Comparison of ENCODE assay signal across 8 mouse cellular contexts in genomic region chr1:15993561-15994410, GRCm38 (mm10).
A peak's percentile ranks its signal among the peaks of the same experiment; 100 is the strongest.
DNase-seq lines count a peak whose midpoint lies in the region; ATAC-seq and TF ChIP-seq lines count a peak whose summit lies in the region.

No protein-coding gene starts in this region.

- H3K27me3 ChIP-seq in liver, adult 2 months (ENCODE audit: control insufficient read depth, insufficient read depth, low read length): no peaks in the 10 kb centered on the region
- H3K27me3 ChIP-seq in liver, embryonic 12.5 days (replicated peaks): no peaks in the 10 kb centered on the region
- no peaks in the 10 kb centered on the region for H3K27me3 ChIP-seq in kidney, embryonic 14.5 days (ENCODE audit: control insufficient read depth, insufficient read depth, low read length)
- no peaks in the 10 kb centered on the region for H3K27me3 ChIP-seq in neural tube, embryonic 13.5 days

- WGBS in liver, adult 2 months: 50% methylated on average over 4 of the region's 4 CpGs
- WGBS in liver, embryonic 12.5 days (ENCODE audit: insufficient replicate concordance): 50% methylated on average over 4 of the region's 4 CpGs
- WGBS in kidney, embryonic 14.5 days: 44% methylated on average over 4 of the region's 4 CpGs
- WGBS in neural tube, embryonic 13.5 days: 45% methylated on average over 4 of the region's 4 CpGs

- peaks cover 9% of the 10 kb centered on the region for H3K4me1 ChIP-seq in liver, adult 2 months (ENCODE audit: control insufficient read depth, insufficient read depth, low read length)
- no peaks in the 10 kb centered on the region for H3K4me1 ChIP-seq in liver, embryonic 12.5 days
- H3K4me1 ChIP-seq in kidney, embryonic 14.5 days (ENCODE audit: control insufficient read depth, insufficient read depth, low read length): no peaks in the 10 kb centered on the region
- 0 out of 2 replicates have a peak, but pooled peaks cover 4% of the 10 kb centered on the region for H3K4me1 ChIP-seq in neural tube, embryonic 13.5 days (replicated peaks)

- H3K9ac ChIP-seq in liver, adult 2 months (ENCODE audit: low read depth, low read length): no peak overlapping the region
- no peak overlapping the region for H3K9ac ChIP-seq in liver, embryonic 12.5 days
- no peak overlapping the region for H3K9ac ChIP-seq in kidney, embryonic 14.5 days (ENCODE audit: low read depth, low read length)
- no peak overlapping the region for H3K9ac ChIP-seq in neural tube, embryonic 13.5 days

- no peak for ATAC-seq in liver, embryonic 12.5 days
- peak; percentile 81; the same call in 1 of the 2 replicates for ATAC-seq in kidney, embryonic 14.5 days (ENCODE audit: low FRiP score, low TSS enrichment)
- peak; percentile 88 for ATAC-seq in neural tube, embryonic 13.5 days (ENCODE audit: low read depth)

- TF ChIP-seq CTCF in liver, adult 2 months (IDR thresholded peaks at IDR 0.05; ENCODE audit: low read depth, low read length): peak; percentile 25; the same call in 1 of the 2 replicates

- no peaks in the 10 kb centered on the region for H3K9me3 ChIP-seq in liver, embryonic 12.5 days (replicated peaks)
- H3K9me3 ChIP-seq in kidney, embryonic 14.5 days (ENCODE audit: control insufficient read depth, low read length): no peaks in the 10 kb centered on the region
- H3K9me3 ChIP-seq in neural tube, embryonic 13.5 days: no peaks in the 10 kb centered on the region

- H3K79me2 ChIP-seq in liver, adult 2 months (ENCODE audit: control insufficient read depth, insufficient read depth, low read length): no peaks in the 10 kb centered on the region

- H3K27ac ChIP-seq in liver, adult 2 months (replicated peaks; ENCODE audit: insufficient read depth, low read depth, low read length): no peak overlapping the region
- no peak overlapping the region for H3K27ac ChIP-seq in liver, embryonic 12.5 days
- H3K27ac ChIP-seq in kidney, embryonic 14.5 days (ENCODE audit: low read depth, low read length): no peak overlapping the region
- H3K27ac ChIP-seq in neural tube, embryonic 13.5 days (replicated peaks): 0 out of 2 replicates have a peak overlapping the region, but pooled peaks have one; percentile 1

- TF ChIP-seq POLR2A in liver, adult 2 months (IDR thresholded peaks at IDR 0.05; ENCODE audit: extremely low read depth, insufficient read depth, low read length): no peak

- no peaks in the 10 kb centered on the region for H3K36me3 ChIP-seq in liver, adult 2 months (ENCODE audit: control insufficient read depth, insufficient read depth, low read length)
- no peaks in the 10 kb centered on the region for H3K36me3 ChIP-seq in liver, embryonic 12.5 days
- H3K36me3 ChIP-seq in kidney, embryonic 14.5 days (ENCODE audit: control insufficient read depth, insufficient read depth, low read length): no peaks in the 10 kb centered on the region
- no peaks in the 10 kb centered on the region for H3K36me3 ChIP-seq in neural tube, embryonic 13.5 days

- DNase-seq in liver, adult 2 months (ENCODE audit: extremely low read depth, low read depth, low spot score): peak; percentile 40
- peak; percentile 33 for DNase-seq in R1 (ENCODE audit: low read depth, low spot score)
- DNase-seq in embryo, embryonic 10.5 days (ENCODE audit: low spot score): peak; percentile 56
- DNase-seq in spleen, postnatal 4 days (ENCODE audit: low spot score in 2 of 2): no peak
- no peak for DNase-seq in urinary bladder, postnatal 10 days (ENCODE audit: low spot score)

- H3K4me3 ChIP-seq in liver, adult 2 months (ENCODE audit: insufficient read depth, low read depth, low read length): no peak overlapping the region
- no peak overlapping the region for H3K4me3 ChIP-seq in liver, embryonic 12.5 days
- no peak overlapping the region for H3K4me3 ChIP-seq in kidney, embryonic 14.5 days (ENCODE audit: low read length)
- H3K4me3 ChIP-seq in neural tube, embryonic 13.5 days: no peak overlapping the region

- no peak overlapping the region for H3K4me2 ChIP-seq in liver, embryonic 12.5 days
- no peak overlapping the region for H3K4me2 ChIP-seq in kidney, embryonic 14.5 days (replicated peaks; ENCODE audit: low read depth, low read length)
- no peak overlapping the region for H3K4me2 ChIP-seq in neural tube, embryonic 13.5 days

Comparison
In these comparisons a context has a peak if more than half of its experiments do, and no peak if none do; other contexts are left out.
1. DNase-seq: peak in liver, adult 2 months (single experiment), R1 (single experiment) and embryo, embryonic 10.5 days (single experiment); none in spleen, postnatal 4 days (0 of 2) and urinary bladder, postnatal 10 days (single experiment).